Mouse (Mus musculus) bone marrow, adult 2 months (tissue): ENCODE results near the gene Bhmt2.

ENCODE experiments used
- CTCF ChIP-seq: fragments of 200-500 bp; IDR thresholded peaks from 2 replicates; pipeline ENCODE4 v1.5.1; 2011; ENCODE audit warnings: low read length, control low read depth; ENCODE audit not compliant: control insufficient read depth, insufficient read depth
- POLR2A ChIP-seq: fragments of 200-500 bp; IDR thresholded peaks from 2 replicates; pipeline ENCODE4 v1.6.1; 2011; ENCODE audit warnings: low read depth, mild to moderate bottlenecking, control low read depth, low read length, borderline replicate concordance; ENCODE audit not compliant: control insufficient read depth

DNA sequence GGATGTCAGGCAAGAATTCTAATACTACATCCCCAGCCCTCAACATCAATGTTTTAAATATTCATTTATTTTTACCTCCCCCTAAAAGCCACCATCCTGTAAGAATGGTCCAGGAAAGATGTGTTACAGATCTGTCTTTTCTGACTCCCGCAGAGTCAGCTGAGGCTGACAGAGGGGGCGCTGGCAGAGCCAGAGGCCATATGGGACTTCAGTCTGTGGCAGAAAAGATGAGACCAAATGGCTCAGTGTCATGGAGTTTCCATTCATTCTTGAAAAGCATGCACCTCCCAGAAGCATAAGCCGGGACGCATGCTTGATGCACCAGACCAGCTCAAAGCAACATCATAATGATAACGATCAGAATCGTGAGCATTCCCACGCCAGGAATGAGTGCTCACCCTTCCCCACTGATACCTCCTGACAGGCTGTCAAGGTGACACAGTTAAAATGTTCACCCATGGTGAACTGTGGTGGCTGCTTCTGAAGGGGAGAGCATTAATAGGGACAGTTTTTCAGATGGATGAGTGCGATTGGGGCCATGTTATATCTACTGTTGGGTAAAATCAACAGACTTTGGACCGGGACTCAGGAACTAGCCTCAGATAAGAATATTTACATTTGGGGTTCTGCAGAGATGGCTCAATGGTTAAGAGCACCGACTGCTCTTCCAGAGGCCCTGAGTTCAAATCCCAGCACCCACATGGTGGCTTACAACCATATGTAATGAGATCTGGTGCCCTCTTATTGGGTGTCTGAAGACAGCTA, 43.0 kb downstream of the Bhmt2 start:
- no peak for TF ChIP-seq POLR2A
- no peak for TF ChIP-seq CTCF
